Mouse (Mus musculus) liver, embryonic 14.5 days (tissue): Measurements from ENCODE around the gene Vwf. TPM values are rescaled to one million over a fixed set of nuclear protein-coding genes. Genes with fewer than 3 reads are reported as not detected.
A peak's percentile ranks its signal among the peaks of the same experiment; 100 is the strongest.

ENCODE experiments used
- ATAC-seq: fragments of 200-750 bp; cut with Nextera tagmentation; 2 replicates; pipeline ENCODE4 v1.8.0; 2017; ENCODE audit warnings: moderate number of reproducible peaks, mild to moderate bottlenecking, moderate library complexity; ENCODE audit not compliant: insufficient read depth
- DNase-seq, 3 experiments: peaks; one replicate each; pipeline ENCODE4 v3.0.0-alpha.2; 2012 to 2013; ENCODE audit warnings: low read depth in 3 of 3, low spot score in 3 of 3
- H3K27ac ChIP-seq: fragments of 300-500 bp; sonication (generic); 2 replicates; pipeline ENCODE4 v1.5.1; 2014; ENCODE audit warnings: moderate library complexity, mild to moderate bottlenecking, control low read depth, inconsistent platforms
- H3K27me3 ChIP-seq: fragments of 300-500 bp; sonication (generic); 2 replicates; pipeline ENCODE4 v1.6.1; 2014; ENCODE audit warnings: mild to moderate bottlenecking, low read length, moderate library complexity; ENCODE audit not compliant: control insufficient read depth, insufficient read depth
- H3K36me3 ChIP-seq: fragments of 300-500 bp; sonication (generic); replicated peaks from 2 replicates; pipeline ENCODE4 v1.6.1; 2014; ENCODE audit warnings: low read depth; ENCODE audit not compliant: control insufficient read depth, insufficient read depth
- H3K4me1 ChIP-seq, 2 experiments: fragments of 200-500 bp in 1 of 2; fragments of 300-500 bp in 1 of 2; sonication (generic) in 1 of 2; replicated peaks; 2 replicates each; pipeline ENCODE4 v1.6.1; 2012 to 2014; ENCODE audit warnings: antibody characterized with exemption in 1 of 2, inconsistent platforms in 1 of 2, low read length in 1 of 2; ENCODE audit not compliant: control insufficient read depth in 2 of 2, insufficient read depth in 2 of 2
- H3K4me2 ChIP-seq: fragments of 300-500 bp; sonication (generic); 2 replicates; pipeline ENCODE4 v1.6.1; 2014; ENCODE audit warnings: low read depth, mild to moderate bottlenecking, control low read depth, moderate library complexity
- H3K4me3 ChIP-seq, 2 experiments: fragments of 200-500 bp in 1 of 2; fragments of 300-500 bp in 1 of 2; sonication (generic) in 1 of 2; 2 replicates each; pipeline ENCODE4 v1.5.1; 2012 to 2014; ENCODE audit warnings: low read depth in 2 of 2, low read length in 2 of 2, mild to moderate bottlenecking in 2 of 2, control low read depth in 1 of 2, inconsistent platforms in 1 of 2, moderate library complexity in 1 of 2; ENCODE audit not compliant: insufficient read depth in 1 of 2
- H3K9ac ChIP-seq: fragments of 300-500 bp; sonication (generic); replicated peaks from 2 replicates; pipeline ENCODE4 v1.6.1; 2014; ENCODE audit warnings: mild to moderate bottlenecking, control low read depth, moderate library complexity
- H3K9me3 ChIP-seq: fragments of 300-500 bp; sonication (generic); 2 replicates; pipeline ENCODE4 v1.6.1; 2016; ENCODE audit warnings: low read length, mixed read lengths; ENCODE audit not compliant: control insufficient read depth
- CTCF ChIP-seq: IDR thresholded peaks from 2 replicates; pipeline ENCODE4 v1.5.1; 2016; ENCODE audit warnings: antibody characterized with exemption, low read depth, control low read depth
- EP300 ChIP-seq: IDR thresholded peaks from 2 replicates; pipeline ENCODE4 v1.6.1; 2016; ENCODE audit warnings: antibody characterized with exemption, low read depth
- WGBS: fragments of 180-500 bp; shearing (Covaris S2); extraction: QIAGEN DNeasy Blood & Tissue Kit; methylation state at CpG from one replicate; pipeline ENCODE4 v1.1.7; 2014; ENCODE audit not compliant: insufficient replicate concordance; 5-methylcytosine and 5-hydroxymethylcytosine counted together
- polyA plus RNA-seq, 2 experiments: library from polyadenylated mRNA; depleted of rRNA in 1 of 2; stranded (reverse) in 1 of 2; unstranded in 1 of 2; fragments of >200 nt; fragmentation: Nextera tagmentation in 1 of 2; extraction: Ambion mirVana in 1 of 2; gene quantifications; 2 replicates each; pipeline versions ENCODE4 v1.2.1 to v1.2.3; 2012 to 2014

Vwf gene
- polyA plus RNA-seq, 2 experiments: 9.0 to 11.1 TPM

DNA sequence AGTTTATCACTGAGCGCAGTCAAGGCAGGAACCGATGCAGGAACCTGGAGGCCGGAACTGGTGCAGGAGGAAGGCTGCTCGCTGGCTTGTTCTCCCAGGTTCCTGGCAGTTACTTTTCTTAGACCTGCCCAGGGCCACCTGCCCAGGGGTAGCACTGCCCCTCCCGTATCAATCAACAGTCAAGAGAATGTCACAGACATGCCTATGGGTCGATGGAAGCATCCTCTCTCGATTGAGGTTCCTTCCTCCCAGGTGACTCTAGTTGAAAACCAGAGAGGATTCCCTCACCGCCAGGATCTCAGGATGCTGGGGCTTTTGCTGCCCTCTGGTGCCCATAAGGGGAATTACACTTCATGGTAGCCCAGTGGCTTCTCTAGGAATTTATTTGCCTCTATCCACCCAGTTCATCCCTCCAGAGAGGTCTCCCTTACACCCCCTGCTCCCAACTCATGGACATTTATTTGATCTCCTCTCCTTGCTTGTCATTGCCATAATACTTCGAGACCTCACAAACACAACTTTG lies 53.5 kb downstream of the Vwf start:
- no peak for TF ChIP-seq EP300
- TF ChIP-seq CTCF: peak; percentile 96
- peak in 2 of 3 experiments; percentile 33 to 37 for DNase-seq

DNA sequence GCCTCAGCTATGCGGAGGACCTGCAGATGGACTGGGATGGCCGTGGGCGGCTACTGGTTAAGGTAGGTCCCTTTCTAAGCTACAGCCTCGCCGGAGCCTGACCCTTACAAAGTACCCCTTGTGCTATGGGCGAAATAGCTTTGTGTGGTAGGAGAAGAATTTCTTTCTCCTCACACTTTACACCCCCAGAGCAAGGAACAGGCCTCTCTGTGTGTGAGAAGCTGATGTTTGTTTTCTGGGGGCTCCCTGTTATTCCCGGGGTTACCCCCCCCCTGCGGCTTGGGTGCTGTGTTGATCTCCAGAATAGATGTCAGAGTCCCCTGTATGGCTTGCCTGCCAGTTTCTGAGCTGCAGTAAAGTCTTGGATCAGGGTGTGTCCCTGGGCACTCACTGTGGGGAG lies 54.1 kb downstream of the Vwf start:
- Histone ChIP-seq H3K9me3 (no peaks in the 10 kb centered on the region), H3K9ac (no peak overlapping the region), H3K27ac (no peak overlapping the region), H3K36me3 (no peaks in the 10 kb centered on the region), H3K4me1 (peaks cover 0 to 3% of the 10 kb centered on the region in 2 experiments; a peak in 1 of 4 replicates), H3K4me2 (no peak overlapping the region), H3K27me3 (no peaks in the 10 kb centered on the region), H3K4me3 (no peak overlapping the region)
- no peak for DNase-seq
- no peak for TF ChIP-seq EP300
- TF ChIP-seq CTCF: no peak
- WGBS: 66% methylated on average over 8 of the region's 8 CpGs
- ATAC-seq: no peak

More for the DNA sequence above, 53.5 kb downstream of the Vwf start:
- no peak for ATAC-seq
- Histone ChIP-seq H3K27me3 (no peaks in the 10 kb centered on the region), H3K27ac (no peak overlapping the region), H3K4me3 (no peak overlapping the region), H3K9me3 (no peaks in the 10 kb centered on the region), H3K36me3 (no peaks in the 10 kb centered on the region), H3K4me2 (no peak overlapping the region), H3K4me1 (peaks cover 0 to 3% of the 10 kb centered on the region in 2 experiments; a peak in 1 of 4 replicates), H3K9ac (no peak overlapping the region)
- WGBS: 32% methylated on average over 9 of the region's 9 CpGs

- 50% methylated on average over 4 of the region's 4 CpGs for WGBS
- H3K9ac ChIP-seq: no peak overlapping the region
- TF ChIP-seq EP300 (no peak), CTCF (no peak)
These were observed 54.6 kb downstream of the Vwf start for GRCm38 (mm10) chr6:125601190-125601589.

DNA sequence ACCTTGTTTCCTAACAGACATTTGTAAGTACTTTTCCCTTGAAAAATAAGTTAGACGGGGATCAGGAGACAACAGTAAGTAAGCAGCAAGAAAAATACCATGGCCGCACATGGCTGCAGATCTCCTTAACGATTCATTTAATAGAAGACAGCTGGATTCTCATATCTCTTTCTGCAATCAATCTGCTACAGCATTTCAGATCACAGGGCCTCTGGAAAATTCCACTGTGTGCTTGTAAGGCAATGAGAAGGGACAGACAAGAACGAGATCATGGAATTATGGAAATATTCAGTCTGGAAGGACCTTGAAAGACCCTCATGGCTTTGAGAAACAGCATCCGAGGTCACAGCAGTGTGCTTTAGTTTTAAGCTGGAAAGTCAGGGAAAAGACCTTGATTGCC lies 55.2 kb downstream of the Vwf start:
- Histone ChIP-seq H3K4me3 (no peak overlapping the region), H3K27ac (no peak overlapping the region), H3K9me3 (no peaks in the 10 kb centered on the region), H3K9ac (no peak overlapping the region), H3K4me1 (peaks cover 0 to 1% of the 10 kb centered on the region in 2 experiments; a peak in 1 of 4 replicates), H3K36me3 (no peaks in the 10 kb centered on the region), H3K27me3 (no peaks in the 10 kb centered on the region), H3K4me2 (no peak overlapping the region)
- ATAC-seq (no peak), DNase-seq (no peak)
- 64% methylated on average over 5 of the region's 5 CpGs for WGBS
- TF ChIP-seq EP300: no peak
- no peak for TF ChIP-seq CTCF

More at GRCm38 (mm10) chr6:125601190-125601589, 54.6 kb downstream of the Vwf start:
- no peak overlapping the region for H3K4me3 ChIP-seq
- no peaks in the 10 kb centered on the region for H3K27me3 ChIP-seq
- ATAC-seq (no peak), DNase-seq (no peak)
- H3K27ac ChIP-seq: no peak overlapping the region
- no peaks in the 10 kb centered on the region for H3K9me3 ChIP-seq
- peaks cover 0 to 3% of the 10 kb centered on the region in 2 experiments; a peak in 1 of 4 replicates for H3K4me1 ChIP-seq
- H3K4me2 ChIP-seq: no peak overlapping the region
- H3K36me3 ChIP-seq: no peaks in the 10 kb centered on the region

GRCm38 (mm10) chr6:125602354-125602753 lies 55.8 kb downstream of the Vwf start:
- WGBS: 51% methylated on average over 5 of the region's 5 CpGs
- Histone ChIP-seq H3K4me2 (no peak overlapping the region), H3K27me3 (no peaks in the 10 kb centered on the region), H3K4me3 (no peak overlapping the region), H3K9ac (no peak overlapping the region), H3K4me1 (no peaks in the 10 kb centered on the region; a peak in 1 of 4 replicates), H3K9me3 (no peaks in the 10 kb centered on the region), H3K27ac (no peak overlapping the region), H3K36me3 (no peaks in the 10 kb centered on the region)
- ATAC-seq (no peak), DNase-seq (no peak)
- TF ChIP-seq CTCF (no peak), EP300 (no peak)
